Mouse (Mus musculus) urinary bladder, postnatal 4 days (tissue): ENCODE results near the gene Cmc1.

Experiments
- DNase-seq, 2 experiments: peaks; one replicate each; pipeline ENCODE4 v3.0.0; 2021 to 2022; ENCODE audit warnings: low spot score in 2 of 2

The Cmc1 gene

GRCm38 (mm10) chr9:118149407-118150402 lies at the start of gene Cmc1:
TSS of gene Cmc1 (minus strand) at chr9:118150177.
- peak; percentile 96 to 97 for DNase-seq

GRCm38 (mm10) chr9:118198557-118198956 lies 48.6 kb upstream of the Cmc1 start:
- DNase-seq: no peak

- no peak for DNase-seq
Measured at GRCm38 (mm10) chr9:118196661-118197390, 46.8 kb upstream of the Cmc1 start.

GRCm38 (mm10) chr9:118193263-118193662 lies 43.3 kb upstream of the Cmc1 start:
- no peak for DNase-seq

- DNase-seq: no peak
Measured at GRCm38 (mm10) chr9:118191276-118191675, 41.3 kb upstream of the Cmc1 start.

- DNase-seq: no peak
Measured at GRCm38 (mm10) chr9:118188374-118188773, 38.4 kb upstream of the Cmc1 start.

GRCm38 (mm10) chr9:118187420-118187819 lies 37.4 kb upstream of the Cmc1 start:
- no peak for DNase-seq

- DNase-seq: no peak
Measured at GRCm38 (mm10) chr9:118186776-118187175, 36.8 kb upstream of the Cmc1 start.

GRCm38 (mm10) chr9:118179136-118180025 lies 29.4 kb upstream of the Cmc1 start:
- no peak for DNase-seq

GRCm38 (mm10) chr9:118176687-118177086 lies 26.7 kb upstream of the Cmc1 start:
- DNase-seq: no peak

GRCm38 (mm10) chr9:118175411-118175810 lies 25.4 kb upstream of the Cmc1 start:
- DNase-seq: no peak

- no peak for DNase-seq
Measured at GRCm38 (mm10) chr9:118173086-118173485, 23.1 kb upstream of the Cmc1 start.

- DNase-seq: no peak
Measured at GRCm38 (mm10) chr9:118168544-118168943, 18.6 kb upstream of the Cmc1 start.

GRCm38 (mm10) chr9:118167606-118168005 lies 17.6 kb upstream of the Cmc1 start:
- DNase-seq: no peak

GRCm38 (mm10) chr9:118161536-118161935 lies 11.6 kb upstream of the Cmc1 start:
- DNase-seq: peak in 1 of 2 experiments; percentile 42

GRCm38 (mm10) chr9:118159936-118160335 lies 10.0 kb upstream of the Cmc1 start:
- peak in 1 of 2 experiments; percentile 40 for DNase-seq

- DNase-seq: peak in 1 of 2 experiments; percentile 36
Measured at GRCm38 (mm10) chr9:118158201-118158600, 8.2 kb upstream of the Cmc1 start.

- DNase-seq: peak in 1 of 2 experiments; percentile 3
Measured at GRCm38 (mm10) chr9:118157234-118157633, 7.3 kb upstream of the Cmc1 start.

GRCm38 (mm10) chr9:118154666-118155065 lies 4.7 kb upstream of the Cmc1 start:
- DNase-seq: peak in 1 of 2 experiments; percentile 7

- no peak for DNase-seq
Measured at GRCm38 (mm10) chr9:118151221-118151507, 1.2 kb upstream of the Cmc1 start.

- DNase-seq: no peak
Measured at GRCm38 (mm10) chr9:118150429-118151220, 648 bp upstream of the Cmc1 start.
